Mouse (Mus musculus) left cerebral cortex, adult 8-10 months (tissue): Measurements from ENCODE around the gene Irx3. TPM values are rescaled to one million over a fixed set of nuclear protein-coding genes. Genes with fewer than 3 reads are reported as not detected.
A peak's percentile ranks its signal among the peaks of the same experiment; 100 is the strongest.

ENCODE experiments used
- DNase-seq, 2 experiments: peaks; one replicate each; pipeline ENCODE4 v3.0.0; 2022; ENCODE audit warnings: low spot score in 2 of 2
- total RNA-seq, 4 experiments: library from RNA; stranded (reverse); gene quantifications; 2 replicates each; pipeline ENCODE4 v1.2.4; 2022

Irx3 gene
- total RNA-seq = under 1 TPM; 0.22 to 0.78 (median 0.33) TPM

DNA sequence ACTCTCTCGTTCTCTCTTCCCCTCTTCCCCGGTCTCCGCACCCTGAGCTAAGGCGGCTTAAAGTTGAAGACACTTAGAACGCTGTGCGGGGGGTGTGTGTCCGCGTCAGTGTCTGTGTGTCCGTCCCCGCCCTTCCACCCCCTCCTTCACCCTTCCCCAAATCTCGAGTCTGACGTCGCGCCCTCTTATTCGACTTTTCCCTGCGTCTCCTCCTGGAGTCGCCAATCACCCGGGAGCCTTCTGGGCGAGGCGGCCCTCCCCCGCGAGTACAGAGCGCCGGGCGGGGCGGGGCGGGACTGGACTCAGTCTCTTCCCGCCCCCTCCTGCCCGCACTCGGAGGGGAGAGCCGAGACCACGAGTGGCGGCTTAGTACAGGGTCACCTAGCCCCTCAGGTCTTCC is at the start of gene Irx3:
Gene Irx3 (minus strand): TSS at position 229 of the 400 bp plus-strand sequence.
- no peak for DNase-seq

DNA sequence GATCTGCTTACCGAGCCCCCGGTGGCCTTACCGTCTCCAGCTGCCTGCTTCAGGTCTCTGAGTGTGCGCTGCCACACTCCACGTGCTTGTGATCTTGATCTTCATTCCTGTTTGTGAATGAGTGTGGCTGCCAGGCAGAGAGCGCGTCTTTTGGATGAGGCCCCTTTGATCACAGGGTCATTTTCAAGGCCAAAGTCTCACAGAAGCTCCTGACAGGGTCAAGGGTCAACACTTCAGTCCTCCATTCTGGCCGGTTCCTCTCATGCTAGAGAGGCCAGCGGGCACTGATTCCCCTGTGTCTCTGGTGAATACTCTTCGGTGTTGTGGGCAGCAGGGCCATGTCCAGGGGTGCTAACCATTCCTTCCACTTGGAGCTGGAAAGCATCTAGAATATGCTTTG is 49.5 kb upstream of the Irx3 start:
- no peak for DNase-seq

DNA sequence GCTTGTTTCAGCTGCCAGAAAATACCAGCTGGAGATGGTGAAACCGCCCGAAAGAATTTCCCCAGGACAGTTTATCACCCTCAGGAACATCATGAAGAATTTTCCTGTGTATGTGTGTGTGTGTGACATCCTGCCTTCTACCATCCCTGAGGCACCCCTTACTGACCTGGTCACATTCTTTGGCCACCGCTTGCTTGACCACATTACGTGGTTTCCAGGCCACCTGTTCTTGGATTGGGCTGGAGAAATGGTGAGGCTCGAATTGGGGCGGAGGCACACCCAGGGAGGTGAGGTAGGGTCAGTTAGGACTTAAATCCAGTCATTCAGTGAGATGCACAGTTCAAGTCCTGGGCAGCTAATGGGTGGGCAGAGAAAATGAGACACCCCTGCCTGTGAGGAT is 48.1 kb upstream of the Irx3 start:
- no peak for DNase-seq

DNA sequence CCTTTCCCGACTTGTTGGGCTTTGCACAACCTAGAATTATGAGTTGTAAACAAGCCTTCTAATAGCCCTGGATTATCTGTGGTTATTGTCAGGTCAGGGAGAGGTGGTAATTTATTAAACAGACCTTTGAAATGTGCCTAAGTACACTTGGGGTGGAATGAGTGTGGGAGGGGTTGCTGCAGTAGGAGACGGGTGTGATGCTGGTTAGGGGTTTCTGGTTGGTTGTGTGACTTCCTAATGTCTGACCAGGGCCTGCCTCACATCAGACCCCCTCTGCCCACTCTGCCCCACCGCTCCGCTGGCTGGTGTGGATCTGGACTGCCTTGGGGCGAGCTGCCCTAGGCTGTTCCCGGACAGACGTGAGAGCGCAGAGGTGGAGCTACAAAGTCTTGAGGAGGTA is 47.7 kb upstream of the Irx3 start:
- DNase-seq = no peak

DNA sequence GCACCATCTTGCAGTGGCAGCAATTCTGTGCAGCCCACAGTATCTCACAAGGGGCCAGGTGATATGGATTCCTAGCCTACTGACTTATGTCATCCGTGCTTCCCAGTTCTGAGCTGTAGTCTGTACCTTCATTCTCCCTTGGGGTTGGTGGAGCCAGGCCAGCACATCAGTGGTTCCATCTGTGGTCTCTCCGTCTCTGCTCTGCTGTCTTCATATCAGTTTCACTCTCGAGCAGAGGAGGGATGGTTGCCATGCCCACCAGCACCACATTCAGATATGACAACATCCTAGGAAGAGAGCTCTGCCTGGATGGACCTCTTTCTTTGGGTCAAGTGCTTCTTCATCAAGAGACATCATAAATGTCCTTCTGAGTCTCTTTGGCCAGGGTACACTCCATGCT is 43.8 kb upstream of the Irx3 start:
- DNase-seq = no peak

GRCm38 (mm10) chr8:91837131-91837530 is 35.3 kb upstream of the Irx3 start:
- no peak for DNase-seq

DNA sequence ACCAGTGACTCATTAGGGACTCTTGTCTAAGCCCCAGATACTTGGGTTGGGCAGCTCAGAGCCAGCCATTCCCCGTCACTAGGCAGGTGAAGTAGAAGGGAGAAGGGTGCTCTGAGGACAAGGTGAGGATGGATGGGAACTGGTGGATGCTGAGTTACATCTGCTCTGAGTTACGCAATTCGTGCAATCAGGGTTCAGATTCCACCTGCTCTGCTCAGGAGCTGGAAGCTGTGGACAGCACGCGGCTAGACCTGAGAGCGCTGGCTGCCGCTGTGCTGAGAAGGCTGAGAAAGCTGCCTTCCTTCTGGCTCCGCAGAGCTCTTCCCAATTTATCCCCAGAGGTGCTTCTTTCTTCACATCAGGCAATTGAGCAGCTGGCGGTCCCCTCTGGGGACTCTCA is 34.8 kb upstream of the Irx3 start:
- no peak for DNase-seq

DNA sequence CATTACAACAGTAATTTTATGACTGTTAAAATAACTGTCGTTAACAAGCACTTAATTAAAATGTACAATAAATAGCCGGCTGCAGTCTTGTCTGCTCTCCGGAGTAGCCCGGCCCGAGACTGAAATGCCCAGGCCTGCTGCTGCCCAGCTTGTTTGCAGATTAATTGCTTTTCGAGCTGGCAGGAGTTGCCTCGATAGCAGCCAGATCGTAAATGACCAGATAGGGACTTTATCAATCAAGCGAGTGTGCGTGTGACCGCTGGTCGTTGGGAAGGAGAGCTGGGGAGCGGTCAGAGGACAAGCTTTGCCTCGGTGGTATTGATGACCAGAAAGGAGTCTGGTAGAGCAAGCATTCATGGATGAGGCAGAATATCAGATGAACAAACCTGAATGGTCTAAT is 25.8 kb upstream of the Irx3 start:
- no peak for DNase-seq

- DNase-seq = no peak
These were observed 25.3 kb upstream of the Irx3 start for GRCm38 (mm10) chr8:91827192-91827591.

DNA sequence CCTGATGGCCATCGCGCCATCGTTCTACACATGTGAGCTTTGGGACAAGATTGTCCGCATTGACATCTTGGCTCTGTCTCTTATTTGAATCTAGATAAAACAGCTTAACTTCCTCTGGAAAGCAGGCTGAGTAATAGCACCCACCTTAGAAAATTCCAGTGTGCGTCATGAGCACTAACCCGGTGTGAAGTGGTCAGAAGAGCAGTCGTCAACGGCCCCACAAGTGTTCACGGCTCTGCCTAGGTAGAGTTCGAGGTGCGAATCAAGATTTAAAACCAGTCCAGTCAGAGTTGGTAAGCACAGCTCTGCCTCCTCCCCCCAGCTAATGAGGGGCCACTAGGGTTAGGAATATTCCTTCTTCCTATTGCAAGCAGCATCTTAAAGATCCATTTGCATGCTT is 21.5 kb upstream of the Irx3 start:
- DNase-seq = no peak

DNA sequence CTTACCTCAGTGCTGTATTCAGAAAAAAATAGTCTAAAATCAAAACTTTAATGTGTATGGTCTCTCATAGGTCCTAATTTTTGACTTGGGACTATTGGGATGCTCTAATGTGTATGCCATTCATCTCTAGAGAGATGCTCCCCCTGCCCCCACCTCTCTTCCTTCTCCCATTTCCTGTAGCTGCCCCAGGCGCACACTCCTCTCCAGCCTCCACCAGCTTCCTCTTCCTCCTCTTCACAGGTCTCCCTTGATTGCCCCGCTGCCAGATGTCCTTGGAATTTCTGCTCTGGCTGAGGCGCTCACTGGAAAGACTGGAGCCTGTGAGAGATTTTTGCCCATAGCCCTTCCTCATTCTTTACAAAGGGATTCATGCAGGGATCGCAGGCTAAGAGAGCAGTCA is 20.9 kb upstream of the Irx3 start:
- no peak for DNase-seq

- DNase-seq = no peak
These were observed 20.1 kb upstream of the Irx3 start for GRCm38 (mm10) chr8:91821976-91822375.

GRCm38 (mm10) chr8:91819778-91820177 is 17.9 kb upstream of the Irx3 start:
- no peak for DNase-seq

GRCm38 (mm10) chr8:91818784-91819183 is 16.9 kb upstream of the Irx3 start:
- DNase-seq = no peak

DNA sequence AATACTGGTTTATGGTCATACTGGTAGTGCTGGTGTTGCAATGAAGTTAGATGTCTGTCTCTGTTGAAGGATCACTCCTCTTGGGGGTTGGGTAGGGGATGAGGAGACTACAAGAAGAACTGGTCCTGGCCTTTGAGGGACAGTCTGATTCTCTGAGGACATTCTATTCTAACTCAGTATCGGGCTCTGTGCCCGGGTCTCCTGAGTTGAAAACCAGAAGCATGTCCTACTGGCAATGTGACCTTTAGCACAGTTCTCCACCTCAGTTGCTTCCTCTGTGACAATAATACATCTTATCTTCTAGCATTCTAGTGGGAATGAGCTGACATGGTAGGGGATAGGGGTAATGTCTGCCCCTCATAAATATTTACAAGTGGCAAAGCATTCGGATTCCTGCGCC is 12.2 kb upstream of the Irx3 start:
- DNase-seq = no peak

DNA sequence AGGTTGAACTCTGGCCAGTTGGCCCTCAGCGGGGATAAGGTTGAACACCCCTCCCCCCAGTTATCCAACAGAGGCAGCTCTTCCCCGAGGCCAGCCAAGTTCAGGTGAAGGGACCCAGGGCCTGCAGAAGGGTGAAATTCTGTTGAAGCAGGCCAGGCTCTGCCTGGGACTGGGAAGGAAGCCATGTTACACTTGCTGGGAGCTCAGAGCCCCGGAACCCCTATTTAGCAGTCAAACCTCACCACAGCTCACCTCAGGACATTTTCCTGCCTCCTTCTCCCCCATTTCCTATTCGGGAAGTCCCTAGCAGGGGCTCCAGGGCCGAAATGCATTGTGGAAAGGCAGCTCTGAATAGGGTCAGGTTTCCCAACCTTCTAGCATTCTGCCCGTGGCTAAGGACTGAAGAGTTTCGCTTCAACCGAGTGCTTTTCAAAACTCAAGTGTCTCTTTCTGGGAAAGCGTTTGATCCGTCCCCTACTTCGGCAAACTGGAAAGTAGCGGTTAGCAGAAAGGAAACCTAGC is 4.9 kb upstream of the Irx3 start:
- DNase-seq = no peak

GRCm38 (mm10) chr8:91806084-91806719 is 4.3 kb upstream of the Irx3 start:
- DNase-seq = no peak

DNA sequence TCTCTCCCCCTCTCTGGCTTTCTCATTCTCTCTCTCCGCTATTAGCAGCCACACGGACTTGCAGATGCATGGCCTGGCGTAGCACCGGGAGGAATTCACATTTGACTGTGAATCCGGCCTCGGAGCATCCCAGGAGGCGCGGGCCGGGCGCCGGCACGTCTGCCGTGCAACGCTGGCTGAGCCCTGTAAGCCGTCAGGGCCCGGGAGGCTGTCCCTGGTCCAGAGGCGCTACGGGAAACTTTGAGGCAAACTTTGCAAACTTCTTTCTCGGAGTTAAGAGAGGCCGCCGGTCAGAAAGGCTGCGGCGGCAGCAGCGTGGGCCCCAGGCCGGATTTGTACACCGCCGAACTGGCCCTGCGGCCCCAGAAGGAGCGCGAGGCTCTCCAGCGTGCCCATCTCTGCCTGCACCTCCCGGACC is 3.4 kb upstream of the Irx3 start:
- DNase-seq = peak in 1 of 2 experiments; percentile 5

DNA sequence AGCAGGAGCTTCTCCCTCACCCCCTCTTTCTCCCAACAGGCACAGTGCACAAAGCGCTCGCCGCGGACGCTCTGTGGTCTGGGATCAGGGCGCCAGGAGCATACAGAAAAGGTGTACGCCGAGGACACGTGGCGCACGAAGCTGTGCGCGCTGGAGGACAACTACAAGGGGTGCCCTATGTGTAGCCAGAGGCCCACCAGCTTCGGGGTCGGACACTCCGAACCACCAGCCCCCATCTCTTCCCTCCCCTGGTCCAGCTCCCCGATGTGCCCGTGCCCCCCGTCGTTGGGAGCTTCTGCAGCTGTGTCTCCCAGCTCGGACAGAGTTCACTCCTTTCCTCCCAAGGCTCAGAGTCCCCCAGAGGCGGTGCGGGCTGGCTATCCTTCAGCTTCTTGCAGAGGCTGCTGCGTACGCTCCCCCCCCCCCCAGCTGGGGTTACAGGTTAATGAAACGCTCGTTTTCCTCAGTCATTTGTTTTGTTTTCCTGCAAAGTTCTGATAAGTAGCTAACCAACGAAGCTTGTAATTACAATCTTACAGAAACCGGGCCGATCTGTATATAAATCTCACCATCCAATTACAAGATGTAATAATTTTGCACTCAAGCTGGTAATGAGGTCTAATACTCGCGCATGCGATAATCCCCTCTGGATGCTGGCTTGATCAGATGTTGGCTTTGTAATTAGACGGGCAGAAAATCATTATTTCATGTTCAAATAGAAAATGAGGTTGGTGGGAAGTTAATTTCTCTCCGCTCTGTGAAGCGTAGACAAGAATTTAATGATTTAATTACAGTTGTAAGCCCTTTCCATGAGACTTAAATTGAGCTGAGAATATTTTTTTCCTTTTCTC is 2.8 kb upstream of the Irx3 start:
- no peak for DNase-seq

DNA sequence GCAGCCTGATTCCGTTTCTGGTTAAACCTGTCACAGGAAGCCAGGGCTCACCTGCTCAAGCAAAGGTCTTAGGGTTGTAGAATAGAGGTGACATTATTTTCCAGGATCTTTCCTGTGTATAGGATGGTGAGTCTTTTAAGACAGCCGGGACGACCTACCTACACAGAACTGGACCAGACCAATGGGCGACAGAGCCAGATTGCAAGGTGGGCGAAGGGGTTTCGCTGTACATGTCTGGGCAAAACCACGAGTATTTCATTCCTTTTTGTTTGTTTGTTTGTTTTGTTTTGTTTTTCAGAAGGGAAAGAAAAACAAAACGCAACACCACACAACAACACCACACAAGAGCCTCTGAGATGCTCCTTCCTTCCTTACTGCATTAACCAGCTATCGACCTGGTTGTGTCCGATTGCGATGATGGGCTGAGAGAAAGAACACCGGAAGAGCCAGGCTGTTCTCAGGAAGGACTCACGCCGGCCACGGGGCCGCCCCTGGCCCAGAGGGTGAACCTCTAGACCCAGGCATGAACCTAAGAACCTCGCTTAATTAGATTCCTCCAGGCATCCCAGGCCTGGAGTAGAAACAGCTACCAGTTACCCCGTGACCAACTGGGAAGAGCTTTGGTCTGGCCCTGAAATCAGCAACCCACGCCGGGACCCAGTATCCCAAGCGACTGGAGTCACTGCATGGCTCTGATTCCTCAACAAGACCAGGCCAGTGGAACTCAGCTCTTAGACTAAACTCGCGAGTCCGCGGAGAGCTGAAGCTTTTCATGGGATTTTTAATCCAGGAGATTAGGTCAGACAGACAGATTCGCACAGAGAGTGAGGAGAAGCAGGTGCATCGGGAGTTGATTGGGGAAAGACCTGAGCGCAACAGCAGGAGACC is 1.9 kb upstream of the Irx3 start:
- peak in 1 of 2 experiments; percentile 4 for DNase-seq

- DNase-seq = no peak
These were observed 795 bp upstream of the Irx3 start for GRCm38 (mm10) chr8:91802401-91803322.
